Mouse (Mus musculus): ENCODE data around the gene Dmrtb1.

The Dmrtb1 gene

GRCm38 (mm10) chr4:107684130-107684529 lies at the start of gene Dmrtb1:
TSS of gene Dmrtb1 (minus strand) at chr4:107684230.
- DNase-seq = no peak

DNA sequence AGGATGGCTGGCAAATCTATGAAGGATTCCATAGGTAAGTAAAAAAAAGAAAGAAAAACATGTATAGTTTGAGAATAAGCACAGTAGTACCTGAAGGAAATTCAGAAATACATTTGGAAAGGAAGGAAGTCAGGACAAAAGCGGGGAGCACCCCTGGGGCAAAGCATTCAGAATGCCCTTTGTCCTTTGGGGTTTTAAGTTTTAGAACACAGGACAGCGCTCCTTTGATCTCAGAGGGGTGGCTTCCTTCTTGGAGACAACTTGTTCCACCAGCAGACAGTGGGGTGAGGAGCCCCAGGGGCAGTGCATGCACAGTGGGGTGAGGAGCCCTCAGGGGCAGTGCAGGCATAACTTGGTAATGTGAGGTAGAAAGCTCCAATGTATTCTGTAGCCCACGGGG lies 49.6 kb upstream of the Dmrtb1 start:
- DNase-seq = no peak

DNA sequence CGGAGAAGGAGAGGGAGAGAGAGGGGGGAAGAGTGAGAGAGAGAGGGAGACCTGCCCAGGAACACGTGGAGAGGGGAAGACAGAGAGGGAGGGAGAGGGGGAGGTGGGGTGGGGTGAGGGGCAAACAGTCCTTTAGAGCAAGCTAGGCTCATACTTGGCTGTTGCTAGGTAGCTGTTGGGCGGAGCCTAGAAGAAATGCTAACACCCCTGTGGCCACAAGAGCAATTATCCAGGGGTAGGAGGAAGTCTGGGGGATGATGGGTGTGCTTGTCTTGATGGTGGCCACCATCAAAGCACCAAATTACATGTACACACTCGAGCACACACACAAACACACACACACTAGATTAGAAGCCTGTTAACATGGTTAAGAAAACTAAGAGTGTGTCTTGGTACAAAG lies 48.6 kb upstream of the Dmrtb1 start:
- DNase-seq = no peak

DNA sequence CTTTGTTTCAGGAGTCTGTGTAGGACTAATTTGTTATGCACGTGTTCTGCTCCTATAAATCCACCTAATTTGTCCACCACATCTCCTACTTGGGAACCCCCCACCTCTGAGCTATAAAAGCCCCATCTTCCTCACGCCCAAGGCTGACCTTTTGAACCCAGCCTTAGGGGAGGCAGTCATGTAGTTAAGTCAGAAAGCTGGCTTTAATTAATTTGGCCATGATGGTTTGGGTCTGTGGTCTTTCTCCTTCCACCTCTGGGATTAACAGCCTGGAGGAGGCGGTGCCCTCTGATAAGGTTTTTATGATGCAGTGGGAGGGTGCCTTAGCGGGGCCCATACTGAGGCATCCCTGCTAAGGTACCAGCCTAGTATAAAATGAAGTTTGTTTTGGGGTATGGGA lies 48.2 kb upstream of the Dmrtb1 start:
- no peak for DNase-seq

DNA sequence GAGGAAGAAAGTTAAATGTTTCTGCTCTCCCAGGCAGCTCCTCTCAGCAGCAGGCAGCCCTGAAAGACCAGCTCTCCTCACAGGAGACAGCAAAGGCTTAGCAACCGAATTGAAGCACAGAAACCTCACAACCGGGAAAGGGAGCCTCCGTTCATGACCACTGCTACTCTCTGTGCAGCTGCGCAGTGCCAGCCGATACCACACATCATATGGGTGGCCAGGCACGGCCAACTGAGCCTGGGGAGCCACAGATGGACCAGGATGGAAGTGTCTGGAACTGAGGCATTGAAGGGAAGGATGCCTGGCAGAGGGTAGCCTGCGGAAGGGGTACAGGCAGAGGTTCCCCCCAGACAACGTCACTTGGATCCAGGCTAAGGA lies 47.0 kb upstream of the Dmrtb1 start:
- no peak for DNase-seq

- no peak for DNase-seq
Observed at GRCm38 (mm10) chr4:107730391-107731087, 46.5 kb upstream of the Dmrtb1 start.

GRCm38 (mm10) chr4:107725432-107725831 lies 41.4 kb upstream of the Dmrtb1 start:
- DNase-seq = no peak

- DNase-seq = no peak
Observed at GRCm38 (mm10) chr4:107720043-107720830, 36.2 kb upstream of the Dmrtb1 start.

DNA sequence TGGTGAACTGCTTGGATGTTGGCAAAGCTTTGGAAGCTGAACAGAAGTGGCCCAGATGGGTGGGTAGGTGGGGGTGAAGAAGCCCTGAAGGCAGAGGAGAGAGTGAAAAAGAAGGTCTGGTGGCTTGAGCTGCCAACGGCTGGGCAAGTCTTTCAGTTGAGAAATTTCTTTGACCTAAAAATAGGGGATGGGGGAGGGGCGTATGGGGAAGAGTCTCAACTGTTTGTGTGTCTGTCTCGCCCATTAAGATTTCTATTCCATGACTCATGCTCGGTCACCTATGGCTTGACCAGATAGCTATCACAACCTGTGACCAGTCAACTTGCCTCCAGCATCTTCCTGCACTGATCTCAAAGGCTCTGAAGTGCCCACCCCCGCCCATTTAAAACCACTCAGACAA lies 35.1 kb upstream of the Dmrtb1 start:
- no peak for DNase-seq

- DNase-seq = no peak
Observed at GRCm38 (mm10) chr4:107718720-107719119, 34.7 kb upstream of the Dmrtb1 start.

DNA sequence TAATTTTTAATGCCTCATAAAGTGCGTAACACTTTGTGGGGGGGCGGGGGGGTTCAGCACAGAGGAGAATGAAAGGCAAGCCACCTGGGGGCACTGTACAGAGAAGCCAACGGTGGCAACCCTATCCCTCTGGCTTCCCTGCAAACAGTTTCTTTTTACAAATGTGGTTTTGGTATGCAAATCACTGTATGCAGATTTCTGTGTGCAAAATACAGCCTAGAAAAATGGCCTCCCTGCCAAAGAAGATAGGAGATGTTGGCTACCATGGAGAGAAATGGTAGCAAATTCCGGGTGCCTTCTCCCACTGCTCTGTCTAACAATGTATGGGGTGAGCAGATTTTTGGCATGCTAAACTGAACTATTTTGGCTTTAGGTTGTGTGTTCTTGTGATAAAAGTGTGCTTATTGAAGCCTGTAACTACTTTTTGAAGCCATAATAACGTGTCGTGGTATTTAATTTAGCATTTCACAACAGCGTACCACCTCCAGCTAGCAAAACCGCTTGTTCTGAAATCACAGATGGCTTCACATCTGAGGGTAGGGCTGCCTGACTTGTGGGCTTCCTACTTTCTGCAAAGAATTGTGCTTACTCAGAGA lies 33.8 kb upstream of the Dmrtb1 start:
- no peak for DNase-seq

DNA sequence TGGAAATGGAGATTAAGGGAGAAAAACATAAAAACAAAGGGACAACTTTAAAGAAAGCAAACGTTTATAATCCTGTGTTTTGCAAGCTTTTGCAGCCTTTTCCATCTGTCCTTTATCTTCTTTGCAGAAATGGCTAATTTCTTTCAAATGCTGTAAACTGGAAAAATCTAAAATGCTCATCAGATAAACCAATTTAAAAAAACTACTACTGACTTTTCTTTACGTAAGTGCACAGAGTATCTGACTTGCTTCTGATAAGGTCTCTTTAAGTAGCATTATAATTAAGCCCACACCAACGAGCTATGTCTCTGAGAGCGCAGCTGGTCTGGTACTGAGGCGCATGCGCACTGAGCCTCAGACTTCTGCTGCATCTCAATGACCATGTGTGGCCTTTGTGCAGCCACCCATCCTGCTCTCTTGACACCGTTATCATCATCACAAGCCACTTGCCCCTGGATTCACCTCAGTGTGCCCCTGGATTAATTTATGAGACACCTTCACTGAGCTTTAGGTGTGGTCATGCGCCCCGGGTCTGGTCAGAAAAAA lies 32.8 kb upstream of the Dmrtb1 start:
- DNase-seq = peak; percentile 57

GRCm38 (mm10) chr4:107706884-107707283 lies 22.9 kb upstream of the Dmrtb1 start:
- DNase-seq = no peak

DNA sequence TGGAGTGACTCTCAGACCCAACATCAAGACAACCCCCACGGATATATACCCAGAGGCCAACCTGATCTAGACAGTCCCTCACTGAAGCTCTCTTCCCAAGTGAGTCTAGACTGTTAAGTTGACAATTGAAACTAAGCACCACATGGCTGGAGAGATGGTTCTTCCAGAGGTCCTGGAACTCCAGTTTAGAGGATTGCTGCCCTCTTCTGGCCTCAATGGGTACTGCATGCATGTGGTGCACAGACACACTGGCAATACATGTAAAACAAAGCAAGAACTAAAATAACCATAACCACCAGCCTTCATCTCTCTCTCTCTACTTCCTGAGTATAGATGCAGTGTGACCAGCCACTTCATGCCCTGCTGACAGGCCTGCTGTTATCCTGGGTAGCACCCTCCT lies 20.2 kb upstream of the Dmrtb1 start:
- no peak for DNase-seq

DNA sequence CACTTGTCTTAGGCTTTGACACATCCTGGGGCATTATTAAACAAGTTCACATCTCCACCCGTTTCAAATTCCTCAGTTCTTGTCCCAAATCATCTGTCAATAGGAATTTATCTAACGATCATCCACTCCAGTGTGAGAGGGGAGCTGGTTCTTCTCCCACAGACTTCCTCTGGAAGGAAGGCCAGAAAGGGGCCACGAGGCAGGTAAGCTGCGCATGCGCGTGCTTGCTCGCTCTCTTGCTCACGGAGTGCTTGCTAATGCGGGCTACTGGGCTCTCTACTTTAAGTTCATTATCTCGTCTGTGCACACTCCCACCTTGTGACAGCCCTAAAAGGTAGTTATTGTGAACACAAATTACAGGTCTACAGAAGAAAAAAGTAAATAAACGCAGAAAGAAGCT lies 17.6 kb upstream of the Dmrtb1 start:
- no peak for DNase-seq

DNA sequence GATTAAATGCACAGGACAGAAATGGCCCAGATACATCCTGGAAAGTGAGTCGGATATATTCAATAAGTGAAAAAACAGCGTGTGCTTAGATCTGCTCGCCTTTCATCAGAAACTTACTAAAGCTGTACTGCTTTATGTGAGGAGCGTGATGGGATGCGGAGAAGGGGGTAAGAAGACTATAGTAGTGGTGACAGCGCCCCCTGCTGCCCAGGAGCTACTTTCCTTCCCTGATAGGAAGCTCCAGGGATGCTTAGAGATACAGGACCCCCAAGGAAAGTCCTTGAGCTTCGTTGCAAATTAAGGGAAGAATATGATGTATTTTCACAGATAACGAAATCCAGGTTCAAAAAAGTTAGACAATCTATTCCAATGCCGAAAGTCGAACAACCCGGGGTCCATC lies 17.1 kb upstream of the Dmrtb1 start:
- peak; percentile 86 for DNase-seq

DNA sequence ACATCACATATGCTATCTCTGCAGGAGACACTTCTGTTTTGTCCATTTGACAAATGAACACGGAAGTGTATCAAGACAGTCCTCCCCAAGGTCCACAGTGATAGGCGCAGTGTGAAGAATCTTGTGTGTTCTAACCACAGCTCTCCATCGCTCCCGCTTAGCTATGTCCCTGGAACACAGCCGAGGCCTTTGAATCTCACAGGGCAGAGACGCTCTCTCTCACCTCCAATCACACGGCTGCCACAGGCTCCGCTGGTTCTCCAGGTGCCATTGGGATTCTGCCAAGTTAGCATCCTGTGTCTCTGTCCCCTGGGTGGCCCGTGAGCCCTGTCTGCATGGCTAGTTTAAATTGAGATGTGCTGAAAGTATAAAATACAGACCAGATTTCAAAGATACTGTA lies 15.2 kb upstream of the Dmrtb1 start:
- no peak for DNase-seq

- no peak for DNase-seq
Observed at GRCm38 (mm10) chr4:107693816-107694215, 9.8 kb upstream of the Dmrtb1 start.

DNA sequence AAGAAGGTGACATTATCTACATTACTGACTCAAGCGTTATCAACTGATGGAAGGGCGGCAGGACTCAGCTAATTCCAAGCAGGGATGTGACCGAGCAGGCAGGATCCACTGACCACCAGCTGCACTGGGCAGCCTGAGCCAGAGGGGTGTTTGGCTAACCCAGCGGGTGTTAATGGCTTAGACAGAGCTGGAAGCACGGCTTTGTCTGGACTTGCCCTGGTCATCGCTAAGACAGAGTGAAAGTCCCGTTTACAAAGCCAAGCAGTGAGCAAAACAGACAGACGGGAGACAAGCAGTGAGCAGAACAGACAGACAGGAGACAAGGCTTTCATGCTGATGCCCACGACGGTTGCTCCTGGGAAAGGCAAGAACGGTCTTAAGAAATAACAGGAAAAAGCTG lies 4.2 kb upstream of the Dmrtb1 start:
- DNase-seq = no peak

DNA sequence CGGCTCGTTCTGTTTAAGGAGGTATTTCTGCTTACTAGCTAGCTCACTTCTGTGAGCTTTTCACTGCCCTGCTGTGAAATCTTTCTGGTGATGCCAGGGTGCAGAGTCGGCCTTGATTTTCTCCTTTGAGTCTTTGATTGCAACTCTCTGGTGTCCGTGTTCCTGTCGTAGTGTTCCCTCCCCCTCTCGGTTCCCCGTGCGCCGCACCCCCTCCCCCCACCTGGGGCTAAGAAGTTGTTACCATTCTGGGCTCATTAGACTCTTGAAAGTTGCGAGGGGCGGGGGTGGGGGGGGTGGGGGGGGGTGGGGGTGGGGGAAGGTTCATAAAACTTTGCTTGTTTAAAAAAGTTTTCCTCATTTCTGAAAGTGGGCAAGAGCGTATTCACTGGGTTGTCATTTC lies 3.1 kb upstream of the Dmrtb1 start:
- DNase-seq = no peak

DNA sequence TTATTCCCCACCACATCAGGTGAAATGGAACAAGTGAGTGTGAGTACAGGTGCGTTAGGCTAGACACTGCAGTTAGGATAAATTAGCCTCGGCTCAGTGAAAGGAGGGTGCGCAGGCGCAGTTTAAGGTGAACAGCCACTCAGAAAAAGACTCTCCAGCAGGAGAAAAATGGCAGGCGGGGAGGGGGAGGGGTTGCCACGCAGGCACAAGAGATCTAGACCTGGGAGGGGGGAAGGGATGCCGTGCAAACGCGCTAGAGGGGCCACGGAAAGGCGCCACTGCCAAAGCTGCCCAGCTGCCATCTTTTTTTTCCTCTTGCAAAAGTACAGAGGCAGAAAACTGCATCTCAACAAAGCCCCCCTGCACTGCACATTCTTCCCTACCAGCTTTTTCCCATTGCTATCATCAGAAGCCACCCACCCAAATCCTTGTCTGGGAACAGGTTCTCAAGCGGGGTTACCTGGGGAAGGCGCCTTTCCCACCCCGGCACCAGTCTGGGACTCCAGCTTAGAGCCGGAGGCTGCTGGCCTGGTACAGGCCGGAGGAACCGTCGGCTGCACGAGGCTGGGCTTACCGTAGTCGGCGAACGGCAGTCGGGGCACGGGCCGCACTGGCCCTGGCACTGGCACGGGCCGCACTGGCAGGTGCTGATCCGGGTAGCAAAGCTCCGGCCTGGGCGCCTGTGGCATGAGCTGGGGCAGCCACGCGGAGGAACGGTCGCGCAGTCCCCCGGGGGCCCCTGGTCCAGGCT lies 849 bp downstream of the Dmrtb1 start:
- no peak for DNase-seq

DNA sequence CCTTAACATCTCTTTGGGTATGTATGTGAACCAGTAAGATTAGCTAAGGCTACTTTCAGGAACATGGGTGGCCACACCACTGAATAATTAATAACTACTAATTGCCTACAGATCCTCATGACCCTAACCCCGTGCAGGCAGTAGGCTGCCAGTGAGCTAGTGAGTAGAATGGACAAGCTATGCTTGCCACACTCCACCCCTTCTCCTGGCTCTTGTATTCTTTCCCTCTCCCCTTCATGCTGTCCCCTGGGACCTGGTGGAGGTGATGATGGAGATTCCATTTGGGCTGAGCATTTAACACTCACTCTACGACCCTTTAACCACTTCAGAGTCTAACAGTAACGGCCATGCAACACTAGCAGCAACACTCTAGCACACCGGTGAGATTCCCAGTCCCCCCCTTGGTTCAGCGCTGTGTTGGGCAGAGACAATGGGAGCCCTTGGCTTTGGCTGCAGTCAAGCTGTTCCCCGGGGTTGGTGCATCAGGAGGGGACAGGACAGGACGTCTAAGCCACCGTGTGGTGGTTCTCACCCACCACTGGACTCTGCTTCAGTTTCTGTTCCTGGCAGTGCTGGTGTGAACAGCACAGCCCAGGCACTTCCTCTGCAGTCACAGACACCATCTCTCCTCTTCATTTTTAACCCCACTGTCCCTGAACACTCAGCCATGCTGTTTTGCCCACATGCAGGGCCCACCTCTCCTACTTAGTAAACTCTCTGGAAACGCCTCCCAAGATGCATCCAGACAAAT lies 2.8 kb downstream of the Dmrtb1 start:
- no peak for DNase-seq

Measured in right cerebral cortex, postnatal 14 days (tissue).